Mouse (Mus musculus) lung, embryonic 15.5 days (tissue): ENCODE data around the gene Vwa5a. TPM values are rescaled to one million over a fixed set of nuclear protein-coding genes. Genes with fewer than 3 reads are reported as not detected.
A peak's percentile ranks its signal among the peaks of the same experiment; 100 is the strongest.

Source experiments
- ATAC-seq: fragments of 200-750 bp; cut with Nextera tagmentation; 2 replicates; pipeline ENCODE4 v1.8.0; 2017; ENCODE audit warnings: moderate number of reproducible peaks, borderline replicate concordance; ENCODE audit not compliant: low FRiP score, low TSS enrichment; ENCODE audit errors: extremely low read depth
- H3K27ac ChIP-seq: fragments of 300-500 bp; sonication (generic); 2 replicates; pipeline ENCODE4 v1.5.1; 2015; ENCODE audit warnings: moderate library complexity, mild to moderate bottlenecking, inconsistent platforms
- H3K27me3 ChIP-seq: fragments of 300-500 bp; sonication (generic); 2 replicates; pipeline ENCODE4 v1.6.1; 2015; ENCODE audit warnings: inconsistent platforms
- H3K36me3 ChIP-seq: fragments of 300-500 bp; sonication (generic); 2 replicates; pipeline ENCODE4 v1.6.1; 2015; ENCODE audit warnings: inconsistent platforms
- H3K4me1 ChIP-seq: fragments of 300-500 bp; sonication (generic); 2 replicates; pipeline ENCODE4 v1.6.1; 2015; ENCODE audit warnings: inconsistent platforms
- H3K4me2 ChIP-seq: fragments of 300-500 bp; sonication (generic); 2 replicates; pipeline ENCODE4 v1.6.1; 2015; ENCODE audit warnings: inconsistent platforms, mild to moderate bottlenecking, moderate library complexity
- H3K4me3 ChIP-seq: fragments of 300-500 bp; sonication (generic); 2 replicates; pipeline ENCODE4 v1.5.1; 2015; ENCODE audit warnings: mild to moderate bottlenecking, inconsistent platforms
- H3K9ac ChIP-seq: fragments of 300-500 bp; sonication (generic); 2 replicates; pipeline ENCODE4 v1.6.1; 2015; ENCODE audit warnings: inconsistent platforms
- H3K9me3 ChIP-seq: fragments of 300-500 bp; sonication (generic); 2 replicates; pipeline ENCODE4 v1.6.1; 2016; ENCODE audit warnings: inconsistent platforms
- WGBS: fragments of 180-500 bp; shearing (Covaris S2); methylation state at CpG from one replicate; pipeline ENCODE4 v1.1.7; 2015; 5-methylcytosine and 5-hydroxymethylcytosine counted together
- polyA plus RNA-seq: library from polyadenylated mRNA; unstranded; fragments of >200 nt; fragmentation: Nextera tagmentation; extraction: Ambion mirVana; gene quantifications from 2 replicates; pipeline ENCODE4 v1.2.1, GENCODE M21; 2015

Vwa5a gene
- 16.3 and 20.7 TPM in 2 replicates for polyA plus RNA-seq

DNA sequence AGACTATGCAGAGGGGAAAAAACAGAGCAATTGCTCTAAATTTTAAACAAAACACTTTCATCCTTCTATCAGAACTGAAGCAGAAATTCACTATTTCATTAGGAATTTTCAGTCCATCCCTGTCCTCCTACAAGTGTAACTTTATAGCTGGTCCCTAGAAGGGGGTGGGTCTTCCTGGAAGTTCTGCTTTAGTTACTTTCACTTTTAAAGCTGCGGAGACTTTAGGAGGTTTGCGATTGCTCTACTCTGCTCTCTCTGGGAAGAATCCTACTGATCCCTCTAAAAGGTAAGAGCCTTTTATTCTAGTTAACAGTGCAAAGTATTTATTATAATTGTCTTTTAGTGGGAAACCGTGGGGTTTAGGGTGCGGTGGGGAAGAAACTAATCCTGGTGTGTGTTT lies at the start of gene Vwa5a:
Gene Vwa5a, plus strand, starts transcription at position 167 of the 400 bp plus-strand sequence.
- peak; percentile 86; the same call in 1 of the 2 replicates for ATAC-seq
- Histone ChIP-seq H3K9ac (peak within 1 kb of the TSS; percentile 52), H3K27me3 (no peaks in the 10 kb centered on the region), H3K4me3 (peak within 1 kb of the TSS; percentile 60), H3K36me3 (no peaks in the 10 kb centered on the region), H3K9me3 (no peaks in the 10 kb centered on the region), H3K27ac (peak within 1 kb of the TSS; percentile 57), H3K4me1 (peaks cover 7% of the 10 kb centered on the region), H3K4me2 (peak within 1 kb of the TSS; percentile 75)
- under 1% methylated on average over 4 of the region's 4 CpGs for WGBS

GRCm38 (mm10) chr9:38672887-38673286 lies 45.2 kb upstream of the Vwa5a start:
- Histone ChIP-seq H3K4me3 (no peak overlapping the region), H3K4me2 (no peak overlapping the region), H3K9me3 (no peaks in the 10 kb centered on the region), H3K27ac (no peak overlapping the region), H3K27me3 (no peaks in the 10 kb centered on the region), H3K9ac (no peak overlapping the region), H3K4me1 (no peaks in the 10 kb centered on the region), H3K36me3 (no peaks in the 10 kb centered on the region)
- ATAC-seq, result no peak
- WGBS, result 78% methylated on average over 2 of the region's 2 CpGs

GRCm38 (mm10) chr9:38674501-38674900 lies 43.6 kb upstream of the Vwa5a start, which contains the start of gene Olfr918:
Gene Olfr918 (minus strand): TSS chr9:38674601.
- H3K9me3 ChIP-seq, result no peaks in the 10 kb centered on the region
- no peak within 1 kb of the TSS for H3K27ac ChIP-seq
- H3K4me2 ChIP-seq, result no peak within 1 kb of the TSS
- ATAC-seq, result no peak
- no peak within 1 kb of the TSS for H3K9ac ChIP-seq
- H3K4me3 ChIP-seq, result no peak within 1 kb of the TSS
- H3K36me3 ChIP-seq, result no peaks in the 10 kb centered on the region
- no peaks in the 10 kb centered on the region for H3K4me1 ChIP-seq
- WGBS, result 80% methylated on average over 2 of the region's 2 CpGs
- H3K27me3 ChIP-seq, result no peaks in the 10 kb centered on the region

DNA sequence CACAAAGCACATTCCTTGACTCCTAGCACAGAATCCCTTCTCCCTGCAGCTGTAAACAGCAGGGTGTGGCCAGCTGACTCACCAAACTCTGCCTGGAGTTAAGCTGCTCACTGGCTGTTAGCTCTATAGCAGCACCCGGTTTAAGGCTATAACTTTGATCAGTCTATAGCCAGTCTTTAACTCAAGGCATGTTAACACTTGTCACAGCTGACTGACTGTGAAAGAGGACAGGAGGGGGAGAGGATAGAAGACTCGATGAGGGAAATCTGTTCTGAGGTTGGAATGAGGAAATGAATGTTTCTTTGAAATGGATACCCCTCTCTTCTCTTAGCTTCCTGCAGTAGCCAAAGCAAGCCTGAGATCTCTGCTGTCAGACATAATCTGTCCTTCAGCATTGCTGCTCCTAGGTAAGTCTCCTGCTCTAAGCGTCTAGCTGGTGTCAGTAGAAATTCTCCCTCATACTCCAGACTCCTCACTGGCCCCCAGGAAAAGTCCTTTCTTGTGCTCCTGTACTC lies 916 bp downstream of the Vwa5a start:
- Histone ChIP-seq H3K9ac (peak overlapping the region; percentile 52), H3K36me3 (no peaks in the 10 kb centered on the region), H3K4me3 (peak overlapping the region; percentile 60), H3K4me1 (peaks cover 7% of the 10 kb centered on the region), H3K9me3 (no peaks in the 10 kb centered on the region), H3K27ac (peak overlapping the region; percentile 57; the same call in 1 of the 2 replicates), H3K4me2 (peak overlapping the region; percentile 75), H3K27me3 (no peaks in the 10 kb centered on the region)
- ATAC-seq, result peak; percentile 69; the same call in 1 of the 2 replicates
- WGBS, result 6% methylated on average over 3 of the region's 3 CpGs

GRCm38 (mm10) chr9:38724044-38724443 lies 6.0 kb downstream of the Vwa5a start:
- peaks cover 4% of the 10 kb centered on the region; the same call in 1 of the 2 replicates for H3K36me3 ChIP-seq
- H3K27ac ChIP-seq, result no peak overlapping the region
- no peak overlapping the region for H3K4me2 ChIP-seq
- no peaks in the 10 kb centered on the region for H3K27me3 ChIP-seq
- H3K4me1 ChIP-seq, result peaks cover 6% of the 10 kb centered on the region
- WGBS, result 88% methylated on average over 1 of the region's 1 CpGs
- no peak overlapping the region for H3K4me3 ChIP-seq
- ATAC-seq, result no peak
- no peaks in the 10 kb centered on the region for H3K9me3 ChIP-seq
- H3K9ac ChIP-seq, result no peak overlapping the region

DNA sequence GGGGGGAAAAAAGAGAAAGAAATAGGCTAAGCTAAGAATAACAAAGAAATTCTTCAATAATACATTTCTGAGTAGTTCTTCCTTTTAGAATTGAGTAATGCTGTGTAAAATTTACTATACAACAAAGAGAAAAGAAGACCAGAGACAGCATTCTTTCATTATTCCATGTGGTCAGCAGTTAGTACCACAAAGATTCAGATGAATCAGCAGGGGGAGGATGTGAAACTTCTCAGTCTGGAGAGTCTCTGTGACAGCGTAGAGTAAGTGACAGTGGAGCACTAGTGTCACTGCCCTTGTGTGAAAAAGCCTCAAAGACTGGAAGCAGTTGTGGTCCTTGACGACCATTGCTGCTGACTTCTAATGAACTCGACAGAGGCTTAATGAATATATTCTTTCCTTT lies 10.2 kb downstream of the Vwa5a start:
- peaks cover 7% of the 10 kb centered on the region; the same call in 1 of the 2 replicates for H3K36me3 ChIP-seq
- H3K4me3 ChIP-seq, result no peak overlapping the region
- H3K4me1 ChIP-seq, result no peaks in the 10 kb centered on the region
- no peak overlapping the region for H3K9ac ChIP-seq
- no peak overlapping the region for H3K4me2 ChIP-seq
- no peaks in the 10 kb centered on the region for H3K27me3 ChIP-seq
- 71% methylated on average over 3 of the region's 3 CpGs for WGBS
- H3K27ac ChIP-seq, result no peak overlapping the region
- no peaks in the 10 kb centered on the region for H3K9me3 ChIP-seq
- ATAC-seq, result no peak

DNA sequence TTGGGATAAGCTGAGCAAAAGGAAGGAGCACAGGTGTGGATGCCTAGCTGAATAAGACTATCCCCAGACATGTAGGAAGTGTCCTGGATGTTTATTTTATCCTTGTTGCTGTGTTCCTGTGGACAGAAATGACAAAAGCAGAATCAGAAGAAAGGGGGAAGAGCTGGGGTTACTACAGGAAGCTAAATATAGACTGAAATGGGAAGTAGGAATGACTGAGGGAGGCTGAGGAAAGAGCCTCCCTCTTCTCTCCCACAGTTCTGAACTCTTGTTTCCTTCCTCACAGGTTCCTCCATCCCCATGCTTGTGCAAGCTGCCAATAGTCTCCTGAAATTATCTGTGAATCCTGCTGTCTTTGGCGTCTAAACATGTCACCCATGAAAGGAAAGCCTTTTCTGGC lies 23.3 kb downstream of the Vwa5a start:
- Histone ChIP-seq H3K9me3 (no peaks in the 10 kb centered on the region), H3K36me3 (0 out of 2 replicates have a peak, but pooled peaks cover 6% of the 10 kb centered on the region), H3K9ac (no peak overlapping the region), H3K27me3 (no peaks in the 10 kb centered on the region), H3K27ac (no peak overlapping the region), H3K4me1 (no peaks in the 10 kb centered on the region), H3K4me2 (no peak overlapping the region), H3K4me3 (no peak overlapping the region)
- ATAC-seq, result no peak
- 84% methylated on average over 1 of the region's 1 CpGs for WGBS

- ATAC-seq, result no peak
- Histone ChIP-seq H3K4me3 (no peak overlapping the region), H3K9me3 (no peaks in the 10 kb centered on the region), H3K4me2 (no peak overlapping the region), H3K4me1 (no peaks in the 10 kb centered on the region), H3K36me3 (no peaks in the 10 kb centered on the region), H3K27me3 (no peaks in the 10 kb centered on the region), H3K27ac (no peak overlapping the region), H3K9ac (no peak overlapping the region)
- 86% methylated on average over 4 of the region's 4 CpGs for WGBS
Measured at GRCm38 (mm10) chr9:38744619-38745315, 26.7 kb downstream of the Vwa5a start.

GRCm38 (mm10) chr9:38751999-38752398 lies 33.9 kb downstream of the Vwa5a start, which contains the start of gene Olfr920:
Gene Olfr920 (plus strand): TSS chr9:38752299.
- WGBS, result 84% methylated on average over 1 of the region's 1 CpGs
- no peak for ATAC-seq
- Histone ChIP-seq H3K36me3 (no peaks in the 10 kb centered on the region), H3K27ac (no peak within 1 kb of the TSS), H3K4me1 (no peaks in the 10 kb centered on the region), H3K4me2 (no peak within 1 kb of the TSS), H3K9ac (no peak within 1 kb of the TSS), H3K4me3 (no peak within 1 kb of the TSS), H3K27me3 (no peaks in the 10 kb centered on the region), H3K9me3 (no peaks in the 10 kb centered on the region)

DNA sequence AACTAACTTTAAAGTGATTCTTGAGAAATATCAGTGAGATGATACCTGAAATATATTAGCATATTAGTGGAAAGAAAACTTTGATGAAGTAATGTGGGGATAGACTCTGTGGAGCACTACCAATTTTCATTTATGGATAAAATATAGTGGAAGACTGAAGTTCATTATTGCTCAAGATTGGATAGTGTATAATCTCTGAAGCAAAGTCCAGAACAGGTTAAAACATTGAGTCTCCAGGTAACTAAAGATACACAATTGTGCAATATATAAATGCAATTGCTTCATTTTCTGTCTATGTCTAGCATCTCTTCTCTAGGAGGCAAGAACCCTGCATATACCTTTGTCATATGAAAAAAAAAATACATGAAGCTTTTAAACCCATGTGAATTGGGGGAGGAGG lies 54.7 kb downstream of the Vwa5a start, which contains the start of gene Olfr921:
Gene Olfr921, plus strand, starts transcription at position 301 of the 400 bp plus-strand sequence.
- H3K9ac ChIP-seq, result no peak within 1 kb of the TSS
- no peak within 1 kb of the TSS for H3K4me3 ChIP-seq
- no peak within 1 kb of the TSS for H3K27ac ChIP-seq
- no peak for ATAC-seq
- no peaks in the 10 kb centered on the region for H3K4me1 ChIP-seq
- no peak within 1 kb of the TSS for H3K4me2 ChIP-seq
- no peaks in the 10 kb centered on the region for H3K9me3 ChIP-seq
- no peaks in the 10 kb centered on the region for H3K36me3 ChIP-seq
- no peaks in the 10 kb centered on the region for H3K27me3 ChIP-seq

- no peak for ATAC-seq
- Histone ChIP-seq H3K9me3 (no peaks in the 10 kb centered on the region), H3K4me2 (no peak overlapping the region), H3K27me3 (no peaks in the 10 kb centered on the region), H3K4me1 (no peaks in the 10 kb centered on the region), H3K4me3 (no peak overlapping the region), H3K36me3 (no peaks in the 10 kb centered on the region), H3K9ac (no peak overlapping the region), H3K27ac (no peak overlapping the region)
- WGBS, result 79% methylated on average over 2 of the region's 2 CpGs
Measured at GRCm38 (mm10) chr9:38792689-38793088, 74.6 kb downstream of the Vwa5a start.
